Mouse (Mus musculus) lung, adult 2 months (tissue): ENCODE data around the gene Pold4.

Experiments
- CTCF ChIP-seq: fragments of 200-500 bp; IDR thresholded peaks from 2 replicates; pipeline ENCODE4 v1.5.1; 2011; ENCODE audit warnings: mild to moderate bottlenecking, low read length, control low read depth; ENCODE audit not compliant: insufficient read depth
- POLR2A ChIP-seq: fragments of 200-500 bp; IDR thresholded peaks from 2 replicates; pipeline ENCODE4 v1.6.1; 2011; ENCODE audit warnings: low read depth, mild to moderate bottlenecking, control low read depth, low read length, borderline replicate concordance; ENCODE audit errors: extremely low read depth

- TF ChIP-seq POLR2A (no peak), CTCF (no peak)
Observed at GRCm38 (mm10) chr19:4280425-4280824, 48.7 kb downstream of the Pold4 start.
